Mouse (Mus musculus): ENCODE results near the gene 9130230L23Rik.

- TF ChIP-seq ZKSCAN1 (IDR thresholded peaks at IDR 0.05; ENCODE audit: borderline replicate concordance, low read depth, low read length) (no peak), MAFK (IDR thresholded peaks at IDR 0.05; ENCODE audit: insufficient replicate concordance, low read length) (peak; percentile 47; the same call in 1 of the 2 replicates), USF1 (IDR thresholded peaks at IDR 0.05; ENCODE audit: low read depth, low read length) (no peak), MEF2A (IDR thresholded peaks at IDR 0.05; ENCODE audit: borderline replicate concordance, low read depth, low read length) (no peak), BHLHE40 (IDR thresholded peaks at IDR 0.05; ENCODE audit: low read depth, low read length) (peak; percentile 46), RAD21 (IDR thresholded peaks at IDR 0.05; ENCODE audit: low read depth, low read length) (no peak), CTCF (conservative IDR thresholded peaks at IDR 0.05 in 1 of 2, IDR thresholded peaks at IDR 0.05 in 1 of 2; ENCODE audit: low read depth in 2 of 2, low read length in 2 of 2) (no peak), POLR2A (IDR thresholded peaks at IDR 0.05; ENCODE audit: low read depth, low read length) (no peak)
These were observed 70.3 kb downstream of the 9130230L23Rik start for GRCm38 (mm10) chr5:65933764-65934163.
